Mouse (Mus musculus): Measurements from ENCODE around the gene Clpb.
A peak's percentile ranks its signal among the peaks of the same experiment; 100 is the strongest.

Clpb gene

DNA sequence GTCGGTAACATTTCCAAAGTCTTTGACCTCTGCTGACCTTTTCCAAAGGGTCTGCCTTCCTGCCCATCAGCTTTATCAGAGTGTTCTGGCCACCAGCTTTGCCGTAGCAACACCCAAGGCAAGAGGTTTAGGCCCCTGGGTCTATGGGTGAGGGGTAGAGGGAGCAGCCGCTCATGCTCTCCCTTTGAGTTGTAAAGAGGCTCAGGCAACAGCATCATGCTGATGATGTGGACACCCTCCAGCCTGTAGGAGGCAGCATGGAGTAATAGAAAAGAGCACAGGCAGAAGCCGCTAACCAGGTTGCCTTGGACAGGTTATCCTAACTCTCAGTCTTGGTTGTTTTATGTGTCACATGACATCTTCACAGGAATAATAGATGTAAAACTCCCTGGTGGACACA lies 61.6 kb downstream of the Clpb start:
- DNase-seq (ENCODE audit: low read depth, low spot score): no peak

DNA sequence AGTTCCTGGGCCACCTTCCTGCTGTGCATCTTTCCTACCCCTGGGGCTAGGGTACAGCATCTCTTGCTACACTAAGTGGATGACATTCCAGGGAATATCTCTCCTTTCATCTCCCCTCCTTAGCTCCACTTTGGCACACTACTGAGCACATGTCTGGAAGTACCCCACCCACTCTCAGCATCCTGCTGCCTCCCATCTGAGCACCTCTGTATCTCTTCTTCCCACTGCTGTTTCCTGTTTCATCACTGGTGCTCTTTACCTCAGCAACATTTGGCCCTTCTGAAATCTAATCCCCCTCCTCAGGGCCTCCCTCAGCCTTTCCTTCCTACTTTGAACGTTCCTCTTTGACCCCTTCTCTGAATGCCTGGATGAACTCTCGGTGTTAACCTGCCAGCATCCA lies 63.5 kb downstream of the Clpb start:
- no peak for DNase-seq (ENCODE audit: low read depth, low spot score)

DNA sequence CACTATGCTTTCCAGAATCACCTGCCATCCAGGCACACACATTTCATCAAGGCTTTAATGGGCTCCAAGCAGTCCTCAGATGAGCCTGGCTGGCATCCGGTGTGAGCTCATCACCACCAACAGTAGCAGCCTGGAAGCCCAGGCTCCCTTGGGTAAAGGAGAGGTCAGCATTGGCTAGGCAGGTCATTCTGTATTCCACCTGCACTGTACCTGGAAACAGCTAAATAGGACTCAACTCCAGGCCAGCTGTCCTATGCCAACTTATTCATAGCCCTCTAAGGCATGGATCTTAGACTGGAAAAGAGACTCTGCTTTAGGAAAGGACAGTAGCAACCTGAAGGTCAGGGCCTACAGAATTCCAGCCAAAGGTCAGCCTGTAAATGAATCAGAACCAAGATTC lies 68.7 kb downstream of the Clpb start:
- DNase-seq (ENCODE audit: low read depth, low spot score): no peak

DNA sequence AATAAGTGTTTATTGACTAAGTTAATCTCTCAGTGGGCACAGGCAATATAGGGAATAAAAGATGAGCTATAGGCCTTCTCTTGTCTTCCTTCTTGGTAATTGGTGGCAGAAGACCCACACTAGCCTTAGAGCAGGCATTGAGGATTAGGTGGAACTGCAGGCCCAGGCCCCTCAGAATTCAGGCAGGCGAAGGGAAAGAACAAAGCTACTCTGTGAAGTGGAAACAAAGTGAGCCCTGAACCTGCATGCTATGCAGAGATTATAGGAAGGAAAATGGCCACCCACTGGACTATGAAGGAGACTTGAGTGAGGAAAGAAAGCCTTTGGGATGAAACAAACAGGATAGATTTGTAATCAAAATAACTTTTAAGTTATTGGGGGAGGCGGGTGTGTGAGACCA lies 69.6 kb downstream of the Clpb start:
- no peak for DNase-seq (ENCODE audit: low read depth, low spot score)

DNA sequence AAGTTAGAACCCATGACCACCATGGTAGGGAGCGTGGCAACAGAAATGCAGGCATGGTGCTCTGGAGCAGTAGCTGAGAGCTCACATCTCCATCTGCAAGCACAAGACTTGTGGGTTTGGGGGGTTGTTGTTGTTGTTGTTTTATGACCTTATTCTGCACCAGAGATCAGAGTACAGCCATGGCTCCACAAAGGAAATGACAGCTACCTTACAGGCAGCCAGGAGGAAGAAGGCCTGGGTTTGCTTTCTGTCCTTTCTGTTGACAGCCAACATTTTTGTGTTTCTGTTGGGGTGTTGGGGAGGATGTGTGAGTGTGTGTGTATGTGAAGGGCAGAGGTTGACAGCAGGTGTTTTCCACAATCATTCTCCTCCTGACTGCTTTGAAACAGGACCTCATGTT lies 71.9 kb downstream of the Clpb start:
- DNase-seq (ENCODE audit: low read depth, low spot score): no peak

DNA sequence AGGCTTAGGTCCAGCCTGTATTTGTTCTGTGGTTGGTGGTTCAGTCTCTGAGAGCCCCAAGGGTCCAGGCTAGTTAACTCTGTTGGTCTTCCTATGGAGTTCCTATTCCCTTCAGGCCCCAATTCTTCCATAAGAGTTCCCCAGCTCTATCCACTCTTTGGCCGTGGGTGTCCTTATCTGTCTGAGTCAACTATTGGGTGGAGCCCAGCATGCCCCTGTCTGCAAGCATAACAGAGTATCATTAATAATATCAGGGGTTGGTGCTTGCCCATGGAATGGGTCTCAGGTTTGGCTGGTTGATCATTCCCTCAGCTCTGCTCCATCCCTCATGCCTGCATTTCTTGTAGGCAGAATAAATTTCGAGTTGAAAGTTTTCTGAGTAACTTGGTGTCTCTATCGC lies 74.3 kb downstream of the Clpb start:
- no peak for DNase-seq (ENCODE audit: low read depth, low spot score)

DNA sequence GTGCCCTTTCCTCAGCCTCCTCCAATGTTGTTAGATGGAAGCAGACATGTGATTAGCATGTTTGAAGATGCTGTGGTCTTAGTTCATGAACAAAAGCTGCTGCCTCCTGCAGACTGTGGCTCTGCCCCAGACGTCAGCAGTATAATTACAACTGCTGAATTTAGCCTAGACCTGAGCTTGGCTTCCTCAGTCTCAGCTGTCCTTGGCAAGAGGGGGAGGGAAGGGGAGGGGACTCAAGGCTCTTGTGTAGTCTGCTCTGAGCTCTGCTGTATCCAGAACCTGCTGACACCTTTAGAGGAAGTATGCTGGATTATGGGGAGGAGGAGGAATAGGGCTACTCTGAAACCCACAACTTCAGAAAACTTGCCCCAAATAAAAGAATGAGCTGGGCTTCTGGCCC lies 76.2 kb downstream of the Clpb start:
- DNase-seq (ENCODE audit: low read depth, low spot score): no peak

DNA sequence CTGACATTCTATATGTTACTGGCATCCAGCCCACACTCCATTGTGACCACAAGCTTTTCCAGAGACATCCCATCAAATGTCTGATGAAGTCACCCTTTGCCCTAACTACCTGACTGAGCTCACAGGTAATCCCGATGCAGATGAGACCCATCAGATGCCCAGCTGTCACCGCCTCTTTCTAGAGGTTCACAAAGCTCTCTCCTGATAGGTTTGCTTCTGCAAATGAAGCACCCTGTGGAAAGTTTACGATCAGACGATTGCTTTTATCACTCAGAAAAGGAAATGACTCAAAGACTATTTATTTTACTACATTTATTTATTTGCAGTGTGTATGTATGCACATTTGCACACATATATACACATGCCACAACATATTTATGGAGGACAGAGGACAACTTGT lies 80.1 kb downstream of the Clpb start:
- no peak for DNase-seq (ENCODE audit: low read depth, low spot score)

DNA sequence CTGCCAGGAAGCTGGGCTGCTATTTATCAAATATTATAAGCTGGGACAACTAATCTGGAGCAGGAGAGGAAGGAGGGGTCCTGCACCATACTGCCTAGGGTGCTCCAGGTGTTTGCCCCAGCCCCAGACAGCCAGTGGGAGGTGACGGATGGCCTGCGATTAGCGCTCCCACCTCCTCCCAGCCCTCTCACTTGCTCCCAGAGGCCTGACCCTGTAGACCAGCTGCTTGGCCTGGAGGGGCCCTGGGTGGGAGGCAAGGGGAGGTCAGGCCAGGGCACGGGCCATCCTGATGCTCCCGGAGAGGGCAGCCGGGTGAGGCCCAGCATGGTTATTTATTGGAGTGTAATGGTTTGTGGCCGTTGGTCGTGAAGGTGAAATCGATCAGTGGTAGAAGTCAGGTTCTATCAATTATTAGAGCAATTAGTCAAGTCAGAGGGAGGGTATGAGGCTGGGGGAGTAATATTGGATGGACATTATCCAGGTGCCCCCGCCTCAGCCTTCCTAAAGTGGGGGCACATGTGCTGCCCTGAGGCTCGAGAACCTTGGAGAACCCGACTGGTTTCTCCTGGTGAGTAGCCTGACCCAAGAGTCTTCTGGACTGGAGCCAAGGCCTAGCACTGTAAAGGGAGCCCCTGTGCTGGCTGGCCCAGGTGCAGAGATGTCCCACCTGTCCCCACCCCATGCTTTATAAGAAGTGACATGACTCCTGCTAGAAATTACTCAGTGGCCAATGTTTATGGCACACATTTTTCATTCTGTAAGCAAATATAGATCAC lies 83.3 kb downstream of the Clpb start:
- DNase-seq (ENCODE audit: low read depth, low spot score): no peak

DNA sequence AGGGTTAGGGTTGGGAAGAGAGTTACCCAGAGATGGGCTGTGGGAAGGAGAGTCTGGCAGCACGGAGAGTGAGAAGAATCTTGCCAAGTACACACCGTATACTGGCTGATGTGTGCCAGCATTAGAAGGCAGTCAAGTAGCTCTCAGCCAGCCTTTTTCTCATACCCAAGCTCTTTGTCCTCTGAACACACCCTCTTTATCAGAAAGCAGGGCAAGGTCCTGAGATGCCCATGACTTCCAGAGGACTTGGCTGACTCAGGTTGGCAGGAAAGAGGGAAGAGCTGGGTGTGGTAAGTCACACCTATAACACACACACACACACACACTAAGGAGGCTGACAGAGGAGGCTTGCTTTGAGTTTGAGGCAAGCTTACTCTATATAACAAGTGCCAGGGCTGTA lies 86.8 kb downstream of the Clpb start:
- DNase-seq (ENCODE audit: low read depth, low spot score): no peak

DNA sequence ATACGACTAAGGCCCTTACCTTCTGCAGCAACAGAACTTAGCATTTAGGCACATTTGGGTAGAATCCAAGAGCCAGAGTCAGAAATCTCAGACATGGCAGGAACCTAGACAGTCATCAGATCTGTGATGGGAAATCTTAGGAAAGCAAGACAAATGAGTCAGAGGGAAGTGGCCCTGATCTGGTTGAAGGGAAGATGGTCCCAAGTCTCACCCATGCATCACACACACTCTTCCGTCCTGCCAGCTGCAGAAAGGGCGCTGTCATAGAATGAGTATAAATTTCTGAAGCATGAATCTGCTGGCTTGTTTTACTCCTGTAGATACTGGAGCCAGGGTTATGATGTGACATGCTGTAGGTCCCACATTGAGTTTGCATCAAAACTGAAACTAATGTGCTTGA lies 88.9 kb downstream of the Clpb start:
- DNase-seq (ENCODE audit: low read depth, low spot score): no peak

DNA sequence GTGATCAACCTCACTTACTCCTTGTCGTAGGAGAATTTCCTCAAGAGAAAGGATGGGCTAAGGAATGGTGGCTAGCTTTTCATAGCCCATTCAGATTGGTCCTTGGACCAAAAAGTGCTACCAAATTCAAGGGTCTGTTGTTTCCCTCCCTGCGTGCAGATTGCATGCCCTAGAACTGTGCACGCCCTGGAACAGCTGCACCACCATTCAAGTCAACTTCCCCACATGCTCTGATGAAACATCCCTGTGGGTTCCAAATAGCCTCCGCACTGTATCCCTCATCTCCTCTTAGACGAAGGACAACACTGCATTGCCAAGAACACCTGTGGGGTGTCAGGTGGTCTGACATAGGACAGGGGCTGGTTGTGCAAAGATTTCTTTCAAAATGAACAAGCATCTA lies 90.1 kb downstream of the Clpb start:
- no peak for DNase-seq (ENCODE audit: low read depth, low spot score)

DNA sequence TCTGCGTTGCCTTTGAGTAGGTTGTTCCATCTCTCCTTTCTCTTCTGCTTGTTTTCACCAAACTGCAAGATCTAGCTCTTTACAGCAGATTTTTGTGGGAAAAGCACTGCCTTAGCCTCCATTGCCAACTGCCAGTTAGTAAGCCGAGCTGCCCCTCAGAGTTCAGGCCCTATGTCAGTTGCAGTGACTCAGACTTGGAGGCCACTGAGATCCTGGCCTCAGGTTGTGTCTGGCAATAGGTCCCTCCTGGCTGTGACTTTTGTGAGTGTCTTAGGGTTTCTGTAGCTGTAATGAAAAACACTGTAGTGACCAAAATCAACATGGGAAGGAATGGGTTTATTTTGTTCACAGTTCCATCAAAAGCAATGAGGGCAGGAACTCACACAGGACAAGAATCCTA lies 91.0 kb downstream of the Clpb start:
- no peak for DNase-seq (ENCODE audit: low read depth, low spot score)

DNA sequence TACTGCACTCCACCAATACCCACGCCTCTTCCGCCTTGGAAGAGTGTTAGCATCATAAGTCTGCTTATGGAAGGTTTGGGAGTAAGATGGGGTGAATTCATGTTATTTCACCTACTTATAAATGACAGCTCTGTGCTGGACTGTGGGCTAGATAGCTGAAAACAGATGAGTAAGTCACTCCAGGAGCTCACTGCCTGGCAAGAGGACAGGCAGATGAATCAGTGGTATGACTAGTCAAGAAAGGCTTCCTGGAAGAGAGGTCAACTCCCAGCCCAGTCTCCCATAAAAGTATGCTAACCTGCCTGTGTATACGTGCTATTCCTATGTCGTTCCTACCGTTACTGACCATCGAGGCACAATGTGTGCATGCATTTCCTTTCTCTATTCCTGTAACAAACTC lies 91.9 kb downstream of the Clpb start:
- no peak for DNase-seq (ENCODE audit: low read depth, low spot score)

DNA sequence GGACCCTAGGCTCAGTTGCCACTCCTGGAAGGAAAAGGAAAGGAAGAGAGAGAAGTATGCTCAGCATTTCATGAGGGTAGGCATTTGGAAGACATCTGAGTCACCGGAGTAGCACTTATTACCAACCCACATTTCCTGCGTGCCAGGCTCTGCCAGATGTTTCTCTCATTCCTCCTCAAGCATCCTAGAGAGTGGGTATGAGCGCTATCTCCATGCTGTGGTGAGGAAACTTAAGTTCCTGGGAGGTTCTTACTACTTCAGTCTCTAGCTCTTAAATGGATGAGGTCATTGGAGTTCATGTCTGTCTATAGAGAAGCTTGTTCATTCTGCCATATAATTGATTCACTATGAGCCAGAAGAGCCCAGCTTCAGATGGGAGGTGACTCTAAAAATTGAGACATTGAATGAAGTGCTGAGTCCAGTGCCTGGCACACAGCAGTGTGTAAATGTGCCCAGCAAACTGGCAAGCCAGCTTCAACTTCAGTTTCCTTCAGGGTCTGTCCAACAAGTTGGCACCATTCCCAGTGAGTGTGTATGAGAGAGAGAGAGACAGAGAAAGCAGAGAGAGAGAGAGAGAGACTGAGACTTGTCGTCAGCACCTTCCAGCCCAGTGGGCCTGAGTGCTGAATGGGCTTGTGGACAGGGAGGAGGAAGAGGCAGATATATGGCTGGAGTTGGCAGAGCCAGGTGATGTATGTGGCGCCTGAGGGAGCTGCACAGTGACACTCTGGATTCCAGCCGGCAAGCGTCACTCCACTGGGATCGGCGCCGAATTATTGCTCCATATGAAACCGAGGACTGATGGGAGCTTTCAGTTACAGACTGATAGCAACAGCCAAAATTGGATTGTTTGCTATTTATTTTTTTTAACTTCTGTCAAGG lies 98.7 kb downstream of the Clpb start:
- DNase-seq (ENCODE audit: low read depth, low spot score): no peak

DNA sequence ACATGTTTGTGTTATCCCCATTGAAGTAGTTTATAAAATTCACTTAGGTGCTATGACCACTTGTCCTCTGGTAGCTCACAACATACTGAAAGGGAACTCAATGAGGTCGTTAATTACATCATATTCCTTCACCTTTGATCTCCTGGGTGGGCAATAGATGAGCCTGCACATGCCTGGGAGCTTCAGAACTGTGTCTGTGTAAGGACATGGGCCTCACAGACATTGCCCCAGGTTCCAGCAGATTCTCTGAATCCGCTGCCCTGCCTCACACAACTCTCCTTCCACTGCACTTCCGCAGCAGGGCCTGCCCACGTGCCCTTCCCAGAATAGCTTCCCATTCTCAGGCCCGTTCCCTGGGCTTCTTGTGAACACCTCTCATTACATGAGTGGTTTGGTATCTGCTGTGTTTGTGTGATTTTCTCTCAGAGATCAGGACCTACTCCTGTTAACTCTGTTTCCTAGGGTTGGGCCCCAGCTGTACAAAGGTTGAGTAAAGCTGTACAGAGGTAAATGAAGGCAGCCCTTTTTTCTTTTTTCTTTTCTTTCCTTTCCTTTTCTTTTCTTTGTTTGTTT lies 104.0 kb downstream of the Clpb start:
- no peak for DNase-seq (ENCODE audit: low read depth, low spot score)

DNA sequence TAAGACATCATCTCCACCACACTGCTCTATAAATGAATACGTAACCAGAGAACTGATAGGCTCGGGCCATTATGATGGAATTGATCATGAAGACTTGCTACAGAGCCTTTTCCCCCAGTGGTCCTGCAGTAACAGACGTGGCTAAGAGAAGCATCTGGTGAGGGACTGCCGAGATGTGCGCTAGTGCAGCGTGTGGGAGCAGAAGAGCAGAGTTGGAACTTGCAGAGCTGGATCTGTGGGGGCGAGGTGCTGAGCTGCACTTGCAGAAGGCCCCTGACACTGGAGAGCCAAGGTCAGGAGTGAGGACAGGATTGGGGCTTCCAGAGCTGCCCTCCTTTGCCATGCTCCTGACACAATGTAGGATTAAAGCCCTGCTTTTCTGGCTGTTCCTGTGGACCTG lies 106.6 kb downstream of the Clpb start:
- no peak for DNase-seq (ENCODE audit: low read depth, low spot score)

DNA sequence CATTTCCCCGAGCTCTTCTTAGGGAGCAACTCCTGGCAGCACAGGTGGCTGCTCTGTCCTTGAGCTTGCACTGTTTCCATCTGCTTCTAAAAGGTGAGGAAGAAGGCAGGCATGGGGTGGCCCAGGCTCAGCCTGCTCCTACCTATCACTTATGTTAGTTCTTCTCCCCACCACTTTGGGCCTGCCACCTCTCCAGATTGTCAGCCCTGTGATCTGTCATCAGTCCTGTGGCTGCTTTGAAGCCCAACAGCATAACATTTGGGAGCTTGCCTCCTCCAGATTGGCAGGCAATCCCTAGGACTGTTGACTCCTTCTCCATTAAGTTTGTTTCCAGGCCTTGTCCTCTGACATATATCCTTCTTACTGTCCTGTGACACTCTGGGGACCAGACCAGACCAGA lies 108.2 kb downstream of the Clpb start:
- no peak for DNase-seq (ENCODE audit: low read depth, low spot score)

DNA sequence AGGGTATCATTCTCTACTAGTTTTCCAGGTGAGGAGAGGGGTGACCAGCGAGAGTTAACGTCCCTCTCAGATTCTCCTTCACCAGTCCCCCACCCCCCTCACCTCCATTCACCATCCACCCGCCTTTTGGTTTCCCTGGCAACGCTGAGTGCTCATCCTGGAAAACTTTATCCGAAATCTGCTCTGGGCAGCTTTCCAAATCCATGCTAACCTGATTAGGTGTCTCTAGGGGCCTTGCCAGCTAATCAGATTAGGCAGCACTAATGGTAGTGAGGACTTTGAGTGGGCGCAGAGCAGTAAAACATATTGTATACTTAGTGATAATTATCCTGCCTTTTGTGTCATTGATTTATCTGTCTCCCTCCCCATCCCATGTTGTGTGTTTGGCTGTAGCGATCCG lies 109.3 kb downstream of the Clpb start:
- peak; percentile 11 for DNase-seq (ENCODE audit: low read depth, low spot score)

DNA sequence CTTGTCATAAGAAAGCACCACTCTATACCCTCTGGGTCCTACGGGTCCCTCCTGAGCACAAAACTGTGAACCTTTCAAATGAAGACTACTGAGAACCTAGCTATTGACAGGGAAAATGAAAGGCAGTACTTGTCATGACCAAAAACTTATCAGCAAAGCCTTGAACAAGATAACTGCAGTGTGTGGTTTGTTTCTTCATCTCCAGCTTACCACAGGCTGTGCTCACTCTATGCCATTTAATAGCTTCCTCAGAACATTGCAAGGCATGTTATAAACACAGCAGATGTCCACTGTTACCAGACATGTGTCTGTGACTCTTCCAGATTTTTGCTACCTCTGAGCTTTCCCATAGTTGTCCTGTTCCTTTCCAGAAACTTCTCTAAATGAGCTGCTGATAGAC lies 113.6 kb downstream of the Clpb start:
- DNase-seq (ENCODE audit: low read depth, low spot score): no peak

DNA sequence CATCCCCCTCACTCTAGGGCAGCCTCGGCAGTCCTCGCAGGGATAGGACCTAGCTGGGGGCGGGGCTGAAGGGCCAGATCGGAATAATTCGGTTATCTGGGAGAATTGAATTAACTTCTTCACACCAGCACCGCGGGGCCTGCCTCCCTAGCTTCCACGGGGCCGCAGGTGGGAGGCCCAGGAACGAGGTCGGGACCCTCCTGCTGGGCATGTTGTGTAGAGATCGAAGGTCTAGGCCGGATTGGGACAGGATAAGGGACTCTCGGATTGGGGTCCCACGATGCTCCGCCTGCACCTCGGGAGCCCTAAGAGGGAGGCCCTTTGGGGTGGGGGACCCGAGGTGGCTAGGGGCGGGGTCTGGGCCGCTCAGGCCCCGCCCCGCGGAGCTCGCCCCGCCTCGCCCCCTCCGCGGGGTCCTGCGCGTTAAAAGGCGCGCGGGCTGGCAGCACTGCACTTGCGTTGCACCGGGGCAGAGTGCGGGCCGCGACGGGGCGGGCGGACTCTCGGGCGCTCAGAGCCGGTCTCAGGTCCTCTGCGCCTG lies 154.5 kb downstream of the Clpb start, which contains the start of gene Phox2a:
TSS of gene Phox2a (plus strand) at position 453 of the 541 bp plus-strand sequence.
- no peak for DNase-seq (ENCODE audit: low read depth, low spot score)

DNA sequence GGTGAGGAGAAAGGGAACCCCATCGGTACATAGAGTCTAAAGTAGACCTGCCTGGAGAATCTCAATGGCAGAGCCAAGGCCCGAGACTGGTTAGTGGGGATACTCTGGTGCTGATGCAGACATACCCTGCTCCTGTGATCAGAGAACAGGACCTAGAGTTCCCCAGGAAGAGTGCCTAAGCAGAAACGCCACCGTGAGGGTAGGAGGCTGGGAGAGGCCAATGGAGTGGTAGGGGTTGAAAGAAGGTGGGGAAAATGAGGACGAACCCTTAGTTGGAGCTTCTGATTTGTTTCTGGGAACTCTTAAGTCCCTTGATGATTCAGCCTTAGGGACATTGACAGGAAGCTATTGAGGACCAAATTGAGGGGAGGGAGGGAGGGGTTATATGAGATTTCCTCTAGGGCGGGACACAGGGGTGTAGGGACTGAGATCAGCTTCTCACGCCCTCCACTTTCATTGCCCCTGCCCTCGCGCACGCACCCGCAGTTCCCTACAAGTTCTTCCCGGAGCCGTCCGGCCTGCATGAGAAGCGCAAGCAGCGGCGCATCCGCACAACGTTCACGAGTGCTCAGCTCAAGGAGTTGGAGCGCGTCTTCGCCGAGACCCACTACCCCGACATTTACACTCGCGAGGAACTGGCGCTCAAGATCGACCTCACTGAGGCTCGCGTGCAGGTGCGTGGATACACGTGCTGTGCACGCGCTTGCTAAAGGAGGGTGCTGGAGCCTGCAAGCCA lies 157.0 kb downstream of the Clpb start:
- no peak for DNase-seq (ENCODE audit: low read depth, low spot score)
